Mouse (Mus musculus) T-helper 1 cell (primary cell): ENCODE data around the gene Plagl2.

Experiments used
- in situ Hi-C: fragments of 300-600 bp; cut with MboI, MseI; formaldehyde crosslinking; loops from one replicate; pipeline ENCODE4 v1.15.1; 2025; ENCODE audit warnings: high pct_unique_total_duplicates

Gene Plagl2

GRCm38 (mm10) chr2:153191242-153191641 is 50.0 kb downstream of the Plagl2 start:
- in situ Hi-C loops: no loop called here

GRCm38 (mm10) chr2:153187848-153188247 is 53.4 kb downstream of the Plagl2 start:
- in situ Hi-C loops: no loop called here

- in situ Hi-C loops: no loop called here
These were observed 55.0 kb downstream of the Plagl2 start for GRCm38 (mm10) chr2:153186176-153186591.

- in situ Hi-C loops: no loop called here
These were observed 61.3 kb downstream of the Plagl2 start for GRCm38 (mm10) chr2:153179961-153180360.

GRCm38 (mm10) chr2:153179126-153179860 is 61.9 kb downstream of the Plagl2 start:
- in situ Hi-C loops: no loop called here
